Mouse (Mus musculus): Measurements from ENCODE around the gene Pmel.
A peak's percentile ranks its signal among the peaks of the same experiment; 100 is the strongest.

Pmel gene

GRCm38 (mm10) chr10:128748252-128748864, 44.4 kb downstream of the Pmel start:
- DNase-seq (ENCODE audit: low spot score) = peak; percentile 97

Measured in MN1 (cell line).